Mouse (Mus musculus) midbrain, embryonic 14.5 days (tissue): Measurements from ENCODE around the gene Efna5. TPM values are rescaled to one million over a fixed set of nuclear protein-coding genes. Genes with fewer than 3 reads are reported as not detected.

Experiments used
- ATAC-seq: fragments of 200-750 bp; cut with Nextera tagmentation; 2 replicates; pipeline ENCODE4 v1.8.0; 2017; ENCODE audit warnings: moderate number of reproducible peaks, moderate library complexity; ENCODE audit not compliant: low FRiP score, low TSS enrichment
- DNase-seq: peaks from one replicate; pipeline ENCODE4 v3.0.0-alpha.2; 2015
- H3K27ac ChIP-seq: fragments of 300-500 bp; sonication (generic); replicated peaks from 2 replicates; pipeline ENCODE4 v1.5.1; 2014; ENCODE audit warnings: mild to moderate bottlenecking, low read depth, low read length, moderate library complexity
- H3K27me3 ChIP-seq: fragments of 300-500 bp; sonication (generic); 2 replicates; pipeline ENCODE4 v1.6.1; 2014; ENCODE audit warnings: low read length, control low read depth, mixed read lengths; ENCODE audit not compliant: control insufficient read depth, insufficient read depth
- H3K36me3 ChIP-seq: fragments of 300-500 bp; sonication (generic); 2 replicates; pipeline ENCODE4 v1.6.1; 2014; ENCODE audit warnings: low read length, control low read depth; ENCODE audit not compliant: control insufficient read depth, insufficient read depth
- H3K4me1 ChIP-seq: fragments of 300-500 bp; sonication (generic); 2 replicates; pipeline ENCODE4 v1.6.1; 2014; ENCODE audit warnings: mild to moderate bottlenecking, antibody characterized with exemption, low read length, control low read depth; ENCODE audit not compliant: control insufficient read depth, insufficient read depth
- H3K4me2 ChIP-seq: fragments of 300-500 bp; sonication (generic); 2 replicates; pipeline ENCODE4 v1.6.1; 2014; ENCODE audit warnings: mild to moderate bottlenecking, low read length, moderate library complexity
- H3K4me3 ChIP-seq: fragments of 300-500 bp; sonication (generic); replicated peaks from 2 replicates; pipeline ENCODE4 v1.5.1; 2014; ENCODE audit warnings: low read depth, low read length
- H3K9ac ChIP-seq: fragments of 300-500 bp; sonication (generic); replicated peaks from 2 replicates; pipeline ENCODE4 v1.6.1; 2014; ENCODE audit warnings: mild to moderate bottlenecking, low read length, moderate library complexity
- H3K9me3 ChIP-seq: fragments of 300-500 bp; sonication (generic); 2 replicates; pipeline ENCODE4 v1.6.1; 2016; ENCODE audit warnings: low read length, control low read depth, mixed read lengths; ENCODE audit not compliant: control insufficient read depth
- WGBS: fragments of 180-500 bp; shearing (Covaris S2); extraction: QIAGEN DNeasy Blood & Tissue Kit; methylation state at CpG from one replicate; pipeline ENCODE4 v1.1.7; 2014; 5-methylcytosine and 5-hydroxymethylcytosine counted together
- polyA plus RNA-seq: library from polyadenylated mRNA; unstranded; fragments of >200 nt; fragmentation: Nextera tagmentation; extraction: Ambion mirVana; gene quantifications from 2 replicates; pipeline ENCODE4 v1.2.1, GENCODE M21; 2014

Gene Efna5
- polyA plus RNA-seq, 1 experiment from 2014 or later, result 90.8 TPM

- DNase-seq, result no peak
- Histone ChIP-seq H3K4me1 (no peaks in the 10 kb centered on the region), H3K4me2 (no peak overlapping the region), H3K27me3 (no peaks in the 10 kb centered on the region), H3K9ac (no peak overlapping the region), H3K27ac (no peak overlapping the region), H3K4me3 (no peak overlapping the region), H3K36me3 (no peaks in the 10 kb centered on the region), H3K9me3 (no peaks in the 10 kb centered on the region)
- ATAC-seq, result no peak
- 55% methylated on average over 6 of the region's 6 CpGs for WGBS
These were observed 323.9 kb downstream of the Efna5 start for GRCm38 (mm10) chr17:62557215-62557614.
